Mouse (Mus musculus): ENCODE results near the gene Plac8. TPM values are rescaled to one million over a fixed set of nuclear protein-coding genes. Genes with fewer than 3 reads are reported as not detected.

Plac8 gene
- polyA plus RNA-seq, 1 experiment from 2014 or later = 0.56 TPM

- Histone ChIP-seq H3K9me3 (no peaks in the 10 kb centered on the region), H3K4me2 (replicated peaks) (no peak overlapping the region), H3K27me3 (no peaks in the 10 kb centered on the region), H3K27ac (replicated peaks) (no peak overlapping the region), H3K4me3 (no peak overlapping the region), H3K36me3 (peaks cover 17% of the 10 kb centered on the region), H3K4me1 (no peaks in the 10 kb centered on the region), H3K9ac (replicated peaks) (no peak overlapping the region)
- 41% methylated on average over 8 of the region's 8 CpGs for WGBS
- no peak for ATAC-seq (replicated peaks)
Measured at GRCm38 (mm10) chr5:100553426-100553825, 18.6 kb downstream of the Plac8 start.

- Histone ChIP-seq H3K4me2 (replicated peaks) (no peak overlapping the region), H3K36me3 (peaks cover 31% of the 10 kb centered on the region), H3K4me3 (no peak overlapping the region), H3K27me3 (no peaks in the 10 kb centered on the region), H3K9ac (replicated peaks) (no peak overlapping the region), H3K4me1 (no peaks in the 10 kb centered on the region), H3K9me3 (no peaks in the 10 kb centered on the region), H3K27ac (replicated peaks) (no peak overlapping the region)
- WGBS = 76% methylated on average over 2 of the region's 2 CpGs
- ATAC-seq (replicated peaks) = no peak
Measured at GRCm38 (mm10) chr5:100551952-100552351, 20.1 kb downstream of the Plac8 start.

GRCm38 (mm10) chr5:100550151-100550550 is 21.9 kb downstream of the Plac8 start:
- no peak for ATAC-seq (replicated peaks)
- Histone ChIP-seq H3K27me3 (no peaks in the 10 kb centered on the region), H3K9ac (replicated peaks) (no peak overlapping the region), H3K9me3 (no peaks in the 10 kb centered on the region), H3K27ac (replicated peaks) (no peak overlapping the region), H3K4me1 (no peaks in the 10 kb centered on the region), H3K4me3 (no peak overlapping the region), H3K4me2 (replicated peaks) (no peak overlapping the region), H3K36me3 (peaks cover 45% of the 10 kb centered on the region)
- WGBS = 87% methylated on average over 1 of the region's 1 CpGs

GRCm38 (mm10) chr5:100549311-100549710 is 22.7 kb downstream of the Plac8 start:
- Histone ChIP-seq H3K36me3 (peaks cover 52% of the 10 kb centered on the region), H3K9me3 (no peaks in the 10 kb centered on the region)
- WGBS = 97% methylated on average over 4 of the region's 4 CpGs

GRCm38 (mm10) chr5:100548236-100548635 is 23.8 kb downstream of the Plac8 start:
- H3K36me3 ChIP-seq = peaks cover 57% of the 10 kb centered on the region

More at GRCm38 (mm10) chr5:100549311-100549710, 22.7 kb downstream of the Plac8 start:
- no peaks in the 10 kb centered on the region for H3K4me1 ChIP-seq
- no peak overlapping the region for H3K27ac ChIP-seq (replicated peaks)
- H3K9ac ChIP-seq (replicated peaks) = no peak overlapping the region
- H3K4me3 ChIP-seq = no peak overlapping the region
- no peaks in the 10 kb centered on the region for H3K27me3 ChIP-seq
- no peak overlapping the region for H3K4me2 ChIP-seq (replicated peaks)
- no peak for ATAC-seq (replicated peaks)

GRCm38 (mm10) chr5:100546294-100547080 is 25.6 kb downstream of the Plac8 start:
- H3K9ac ChIP-seq (replicated peaks) = no peak overlapping the region
- H3K9me3 ChIP-seq = no peaks in the 10 kb centered on the region
- peaks cover 70% of the 10 kb centered on the region for H3K36me3 ChIP-seq
- H3K27me3 ChIP-seq = no peaks in the 10 kb centered on the region
- WGBS = 95% methylated on average over 6 of the region's 6 CpGs
- no peak for ATAC-seq (replicated peaks)
- H3K27ac ChIP-seq (replicated peaks) = no peak overlapping the region
- no peaks in the 10 kb centered on the region for H3K4me1 ChIP-seq
- H3K4me3 ChIP-seq = no peak overlapping the region
- H3K4me2 ChIP-seq (replicated peaks) = no peak overlapping the region

More at GRCm38 (mm10) chr5:100548236-100548635, 23.8 kb downstream of the Plac8 start:
- H3K9ac ChIP-seq (replicated peaks) = no peak overlapping the region
- no peaks in the 10 kb centered on the region for H3K27me3 ChIP-seq
- no peak overlapping the region for H3K27ac ChIP-seq (replicated peaks)
- no peak overlapping the region for H3K4me2 ChIP-seq (replicated peaks)
- H3K9me3 ChIP-seq = no peaks in the 10 kb centered on the region
- ATAC-seq (replicated peaks) = no peak
- WGBS = 95% methylated on average over 2 of the region's 2 CpGs
- H3K4me3 ChIP-seq = no peak overlapping the region
- no peaks in the 10 kb centered on the region for H3K4me1 ChIP-seq

GRCm38 (mm10) chr5:100536638-100537037 is 35.4 kb downstream of the Plac8 start:
- peaks cover 59% of the 10 kb centered on the region for H3K36me3 ChIP-seq
- no peaks in the 10 kb centered on the region for H3K4me1 ChIP-seq
- no peak overlapping the region for H3K9ac ChIP-seq (replicated peaks)
- H3K4me2 ChIP-seq (replicated peaks) = no peak overlapping the region
- no peaks in the 10 kb centered on the region for H3K9me3 ChIP-seq
- no peak overlapping the region for H3K27ac ChIP-seq (replicated peaks)
- 97% methylated on average over 3 of the region's 3 CpGs for WGBS
- no peak for ATAC-seq (replicated peaks)
- no peaks in the 10 kb centered on the region for H3K27me3 ChIP-seq
- H3K4me3 ChIP-seq = no peak overlapping the region

GRCm38 (mm10) chr5:100535826-100536225 is 36.2 kb downstream of the Plac8 start:
- H3K9ac ChIP-seq (replicated peaks) = no peak overlapping the region
- no peaks in the 10 kb centered on the region for H3K27me3 ChIP-seq
- no peaks in the 10 kb centered on the region for H3K9me3 ChIP-seq
- WGBS = 85% methylated on average over 7 of the region's 7 CpGs
- H3K4me2 ChIP-seq (replicated peaks) = no peak overlapping the region
- no peaks in the 10 kb centered on the region for H3K4me1 ChIP-seq
- H3K4me3 ChIP-seq = no peak overlapping the region
- H3K36me3 ChIP-seq = peaks cover 60% of the 10 kb centered on the region
- no peak for ATAC-seq (replicated peaks)
- no peak overlapping the region for H3K27ac ChIP-seq (replicated peaks)

GRCm38 (mm10) chr5:100526164-100526563 is 45.9 kb downstream of the Plac8 start:
- Histone ChIP-seq H3K4me3 (no peak overlapping the region), H3K9me3 (no peaks in the 10 kb centered on the region), H3K36me3 (peaks cover 27% of the 10 kb centered on the region), H3K27ac (replicated peaks) (no peak overlapping the region), H3K9ac (replicated peaks) (no peak overlapping the region), H3K4me1 (no peaks in the 10 kb centered on the region), H3K27me3 (no peaks in the 10 kb centered on the region), H3K4me2 (replicated peaks) (no peak overlapping the region)
- 90% methylated on average over 7 of the region's 7 CpGs for WGBS
- ATAC-seq (replicated peaks) = no peak

- ATAC-seq (replicated peaks) = no peak
- H3K9ac ChIP-seq (replicated peaks) = no peak overlapping the region
- peaks cover 2% of the 10 kb centered on the region; the same call in 1 of the 2 replicates for H3K4me1 ChIP-seq
- peaks cover 22% of the 10 kb centered on the region for H3K36me3 ChIP-seq
- no peak overlapping the region for H3K4me3 ChIP-seq
- no peaks in the 10 kb centered on the region for H3K9me3 ChIP-seq
- 85% methylated on average over 3 of the region's 3 CpGs for WGBS
- H3K27ac ChIP-seq (replicated peaks) = no peak overlapping the region
- H3K27me3 ChIP-seq = no peaks in the 10 kb centered on the region
- no peak overlapping the region for H3K4me2 ChIP-seq (replicated peaks)
Measured at GRCm38 (mm10) chr5:100525620-100526019, 46.4 kb downstream of the Plac8 start.

GRCm38 (mm10) chr5:100524921-100525320 is 47.1 kb downstream of the Plac8 start:
- 95% methylated on average over 9 of the region's 9 CpGs for WGBS
- Histone ChIP-seq H3K36me3 (peaks cover 15% of the 10 kb centered on the region), H3K9me3 (no peaks in the 10 kb centered on the region), H3K4me3 (no peak overlapping the region), H3K4me2 (replicated peaks) (no peak overlapping the region), H3K4me1 (peaks cover 9% of the 10 kb centered on the region), H3K27me3 (no peaks in the 10 kb centered on the region), H3K27ac (replicated peaks) (no peak overlapping the region), H3K9ac (replicated peaks) (no peak overlapping the region)
- no peak for ATAC-seq (replicated peaks)

- no peaks in the 10 kb centered on the region for H3K9me3 ChIP-seq
Measured at GRCm38 (mm10) chr5:100523331-100523730, 48.7 kb downstream of the Plac8 start.

GRCm38 (mm10) chr5:100520223-100520622 is 51.8 kb downstream of the Plac8 start:
- H3K4me2 ChIP-seq (replicated peaks) = no peak overlapping the region
- H3K9ac ChIP-seq (replicated peaks) = no peak overlapping the region
- H3K36me3 ChIP-seq = no peaks in the 10 kb centered on the region
- 90% methylated on average over 2 of the region's 2 CpGs for WGBS
- H3K27me3 ChIP-seq = no peaks in the 10 kb centered on the region
- H3K27ac ChIP-seq (replicated peaks) = no peak overlapping the region
- ATAC-seq (replicated peaks) = no peak
- H3K4me3 ChIP-seq = no peak overlapping the region
- no peaks in the 10 kb centered on the region for H3K9me3 ChIP-seq
- H3K4me1 ChIP-seq = peaks cover 24% of the 10 kb centered on the region

More at GRCm38 (mm10) chr5:100523331-100523730, 48.7 kb downstream of the Plac8 start:
- no peak for ATAC-seq (replicated peaks)
- no peak overlapping the region for H3K9ac ChIP-seq (replicated peaks)
- no peak overlapping the region for H3K4me3 ChIP-seq
- WGBS = 83% methylated on average over 1 of the region's 1 CpGs
- no peak overlapping the region for H3K27ac ChIP-seq (replicated peaks)
- H3K36me3 ChIP-seq = 0 out of 2 replicates have a peak, but pooled peaks cover under 1% of the 10 kb centered on the region
- peaks cover 18% of the 10 kb centered on the region for H3K4me1 ChIP-seq
- no peak overlapping the region for H3K4me2 ChIP-seq (replicated peaks)
- H3K27me3 ChIP-seq = no peaks in the 10 kb centered on the region

All from forebrain, embryonic 15.5 days (tissue).